Mouse (Mus musculus) adrenal gland, adult 18-20 months (tissue): ENCODE measurements around the gene Crygb. TPM values are rescaled to one million over a fixed set of nuclear protein-coding genes. Genes with fewer than 3 reads are reported as not detected.
A peak's percentile ranks its signal among the peaks of the same experiment; 100 is the strongest.
"Not testable (repeated sequence)": the region's sequence is repeated elsewhere in the genome, so short reads cannot be mapped to it uniquely, and the experiment has no call there.

Experiments used
- DNase-seq, 2 experiments: peaks; one replicate each; pipeline ENCODE4 v3.0.0; 2021 to 2022; ENCODE audit warnings: low spot score in 2 of 2
- total RNA-seq, 2 experiments: library from RNA; stranded (reverse); gene quantifications; 1 replicate in 1 of 2; 2 replicates in 1 of 2; pipeline ENCODE4 v1.2.3; 2021

Crygb gene
- total RNA-seq, 2 experiments from 2014 or later, result not detected

DNA sequence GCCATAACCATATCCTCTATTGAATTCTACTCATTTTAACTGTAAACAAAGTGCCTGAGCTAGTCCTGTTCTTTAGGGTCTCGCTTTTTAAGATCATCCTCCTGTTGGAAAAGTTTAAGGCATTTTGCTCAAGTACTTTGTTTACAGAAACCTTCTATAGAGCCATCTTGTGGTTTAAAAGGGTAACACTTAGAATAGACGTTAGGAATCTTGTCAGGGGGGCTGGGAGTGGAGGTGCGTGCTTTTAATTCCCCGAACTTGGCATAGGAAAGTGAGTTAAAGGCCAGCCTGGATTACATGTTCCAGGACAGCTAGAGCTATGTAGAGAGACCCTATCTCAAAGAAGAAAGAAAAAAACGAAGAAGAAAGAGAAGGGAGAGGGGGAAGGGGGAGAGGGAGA lies 6.5 kb downstream of the Crygb start:
- no peak for DNase-seq

- DNase-seq, result no peak
Observed at GRCm38 (mm10) chr1:65073589-65073988, 8.5 kb downstream of the Crygb start, which contains the start of gene Crygc. TSS of gene Crygc (minus strand) at chr1:65073689.

- no peak for DNase-seq
Observed at GRCm38 (mm10) chr1:65067842-65068241, 14.2 kb downstream of the Crygb start.

DNA sequence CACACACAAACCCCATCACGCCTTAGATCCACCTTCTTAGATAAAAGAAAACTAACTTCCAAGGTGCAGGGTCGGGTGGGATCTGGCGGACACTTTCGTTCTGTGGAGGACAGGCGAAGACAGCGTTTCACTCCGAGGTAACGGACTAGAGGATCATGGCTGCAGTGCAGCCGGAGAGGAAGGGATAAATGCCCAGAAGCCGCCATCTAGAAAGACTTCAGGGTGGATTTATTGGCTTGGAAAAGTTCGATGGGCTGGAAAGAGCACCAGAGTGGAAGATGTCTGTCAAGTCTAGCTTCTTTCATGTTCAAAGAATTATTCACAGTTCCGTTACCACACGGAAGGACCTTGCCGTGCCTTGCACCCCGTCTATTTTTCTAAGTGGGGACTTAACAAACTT lies 17.9 kb downstream of the Crygb start:
- no peak for DNase-seq

DNA sequence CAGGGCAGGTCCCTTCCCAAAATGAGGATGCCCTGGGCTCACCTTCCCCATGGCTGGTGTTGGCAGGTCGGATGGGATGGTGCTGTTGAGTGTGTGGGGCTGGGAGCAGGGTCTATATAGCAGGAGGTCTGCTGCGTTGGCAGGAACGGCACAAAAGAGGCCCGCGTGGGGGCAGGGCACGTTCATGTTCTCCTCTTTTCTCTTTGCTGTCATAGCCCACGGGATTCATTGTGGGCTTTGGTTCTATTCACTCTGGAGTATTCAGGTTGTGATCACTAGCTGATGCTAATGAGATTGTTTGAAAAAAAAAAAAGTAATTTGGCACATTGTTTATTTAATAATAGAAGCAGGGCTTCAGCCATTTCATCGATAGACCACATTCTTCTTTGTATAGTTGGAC lies 18.7 kb downstream of the Crygb start, which contains the start of gene Crygd:
Crygd (minus strand) TSS at position 101 of the 400 bp plus-strand sequence.
- no peak for DNase-seq

DNA sequence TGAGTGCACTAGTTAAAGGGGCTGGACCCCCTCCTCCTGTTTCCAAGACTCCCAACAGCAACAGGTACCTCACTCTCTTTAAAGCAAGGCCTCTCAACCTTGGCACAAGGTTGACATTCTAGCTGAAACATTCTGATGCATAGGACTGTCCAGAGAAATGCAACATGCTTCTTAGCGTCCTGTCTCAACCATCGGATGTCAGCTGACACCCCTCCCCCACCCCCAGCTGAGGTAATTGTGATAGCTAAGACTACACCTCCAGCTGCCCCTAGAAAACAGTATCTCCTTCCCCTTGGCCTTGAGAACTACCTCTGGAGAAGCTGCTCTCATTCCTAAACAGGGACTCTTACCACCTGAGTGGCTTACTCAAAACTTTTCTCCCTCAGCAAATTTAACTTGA lies 29.9 kb downstream of the Crygb start:
- no peak for DNase-seq

GRCm38 (mm10) chr1:65051696-65052095 lies 30.4 kb downstream of the Crygb start:
- DNase-seq, result no peak

GRCm38 (mm10) chr1:65050952-65051351 lies 31.1 kb downstream of the Crygb start, which contains the start of gene Cryge:
TSS of gene Cryge (minus strand) at chr1:65051149.
- not testable (repeated sequence) for DNase-seq

DNA sequence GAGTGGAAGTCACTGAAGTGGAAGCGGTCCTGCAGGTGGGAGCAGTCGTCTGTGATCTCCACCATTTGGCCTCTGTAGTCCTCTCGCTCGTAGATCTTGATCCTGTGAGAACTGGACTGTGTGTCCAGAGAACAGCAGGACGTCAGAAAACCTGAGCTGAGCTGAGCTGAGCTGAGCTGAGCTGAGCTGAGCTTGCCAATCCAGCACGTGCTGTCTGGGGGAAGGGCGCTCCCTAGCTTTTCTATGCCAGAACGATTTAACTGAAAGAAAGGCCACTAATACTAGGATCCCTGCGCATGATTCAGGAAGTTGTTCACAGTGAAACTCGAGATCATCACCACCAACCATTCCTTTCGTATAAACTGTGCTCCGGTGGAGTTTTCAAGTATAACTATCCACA lies 33.3 kb downstream of the Crygb start:
- DNase-seq, result no peak

DNA sequence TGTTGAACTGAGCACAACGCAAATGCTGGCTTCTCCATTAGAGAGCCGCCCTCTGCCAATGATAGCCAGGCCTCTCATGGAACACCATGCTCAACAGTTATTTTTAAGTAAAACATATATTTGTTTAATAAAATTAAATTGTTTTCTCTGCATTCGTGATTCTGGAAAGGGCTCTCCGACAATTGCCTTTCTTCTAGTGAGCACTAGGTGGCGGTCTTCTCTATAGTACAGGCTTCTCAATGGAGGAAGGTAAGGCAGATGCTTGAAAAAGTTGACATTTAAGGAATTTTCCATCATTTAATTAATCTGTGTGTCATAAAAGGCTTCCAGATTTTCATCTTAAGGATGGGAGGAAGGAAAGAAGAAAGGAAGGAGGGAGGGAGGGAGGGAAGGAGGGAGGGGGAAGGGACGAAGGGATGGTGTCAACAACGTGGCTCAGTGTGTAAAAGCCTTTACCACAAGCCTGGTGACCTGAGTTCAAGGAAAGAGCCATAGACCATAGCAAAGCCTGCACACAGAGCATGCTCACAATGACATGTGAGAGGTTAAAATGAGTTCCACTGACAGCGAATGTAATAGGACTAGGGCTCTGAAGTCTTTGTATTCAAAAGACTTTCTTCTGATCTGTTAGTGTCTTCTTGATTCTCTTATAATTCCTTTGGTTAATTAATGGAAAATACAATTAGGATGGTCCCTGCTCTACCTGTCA lies 35.5 kb downstream of the Crygb start:
- no peak for DNase-seq

GRCm38 (mm10) chr1:65043433-65043832 lies 38.7 kb downstream of the Crygb start:
- no peak for DNase-seq

DNA sequence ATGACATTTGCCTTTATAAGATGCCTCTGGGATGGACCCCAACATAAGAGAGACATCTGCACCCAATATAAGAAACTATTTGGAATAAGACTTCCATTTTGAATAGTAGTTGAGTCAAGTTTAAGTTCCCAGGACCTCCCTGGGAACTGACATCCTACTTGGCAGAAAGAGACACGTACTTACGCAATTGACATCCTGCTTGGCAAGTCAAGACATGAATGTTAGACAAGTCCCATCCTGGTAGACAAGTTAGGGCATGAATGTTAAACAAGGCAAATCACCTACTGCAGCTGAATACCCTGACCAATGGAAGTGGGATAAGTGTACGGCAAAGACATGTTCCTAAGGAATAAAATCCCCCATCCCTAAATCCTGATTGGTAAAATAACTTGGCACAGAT lies 40.3 kb downstream of the Crygb start:
- DNase-seq, result no peak

- DNase-seq, result peak; percentile 42 to 65
Observed at GRCm38 (mm10) chr1:65040806-65041205, 41.3 kb downstream of the Crygb start.

- no peak for DNase-seq
Observed at GRCm38 (mm10) chr1:65039679-65040078, 42.4 kb downstream of the Crygb start.

DNA sequence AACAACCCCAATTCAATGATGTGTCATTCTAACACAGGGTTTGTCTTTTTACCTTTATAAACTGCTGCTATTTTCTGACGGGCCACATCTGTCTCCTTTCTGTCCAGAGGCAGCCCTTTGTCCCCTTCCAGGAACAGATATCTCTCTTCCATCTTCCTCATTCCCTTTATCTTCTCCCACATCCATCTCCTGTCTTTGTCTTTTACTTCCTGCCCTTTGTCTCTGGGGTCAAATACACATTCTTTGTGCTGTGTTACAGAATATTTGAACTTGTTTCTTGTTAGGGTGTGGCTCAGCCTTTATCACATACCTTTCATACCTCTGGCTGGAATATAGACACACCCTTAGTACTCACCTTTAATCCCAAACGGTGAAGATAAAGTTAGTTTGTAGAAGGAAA lies 44.5 kb downstream of the Crygb start:
- DNase-seq, result no peak

- DNase-seq, result no peak
Observed at GRCm38 (mm10) chr1:65035513-65035912, 46.6 kb downstream of the Crygb start.

GRCm38 (mm10) chr1:65032641-65033040 lies 49.4 kb downstream of the Crygb start, which contains the start of gene Akr1cl:
TSS of gene Akr1cl (minus strand) at chr1:65032759.
- peak in 1 of 2 experiments; percentile 73 for DNase-seq

Other genes starting within 250 kb of the Crygb start
- 10 to 100 TPM; 14.9 to 16.6 TPM for gene Plekhm3, start 125.5 kb downstream of the Crygb start, total RNA-seq
- gene Akr1cl, start 49.5 kb downstream of the Crygb start, total RNA-seq, result 100 to 1,000 TPM; 295 to 994 TPM
- gene Cryge, start 31.1 kb downstream of the Crygb start, total RNA-seq, result not detected
- not detected for gene Crygd, start 18.8 kb downstream of the Crygb start, total RNA-seq
- gene Crygc, start 8.6 kb downstream of the Crygb start, total RNA-seq, result not detected
- gene Cryga, start 21.1 kb upstream of the Crygb start, total RNA-seq, result not detected
- not detected for gene Gm28845, start 37.3 kb upstream of the Crygb start, total RNA-seq
- under 1 TPM; 0.33 to 0.86 TPM for gene D630023F18Rik, start 40.9 kb upstream of the Crygb start, total RNA-seq
- 100 to 1,000 TPM; 278 to 555 TPM for gene Idh1, start 104.2 kb upstream of the Crygb start, total RNA-seq
- gene Pikfyve, start 104.4 kb upstream of the Crygb start, total RNA-seq, result 10 to 100 TPM; 29.2 to 35.4 TPM
- gene Pth2r, start 199.8 kb upstream of the Crygb start, total RNA-seq, result not detected